Mouse (Mus musculus) midbrain, embryonic 16.5 days (tissue): ENCODE measurements around the gene Vav3. TPM values are rescaled to one million over a fixed set of nuclear protein-coding genes. Genes with fewer than 3 reads are reported as not detected.
A peak's percentile ranks its signal among the peaks of the same experiment; 100 is the strongest.

Experiments
- ATAC-seq: fragments of 200-750 bp; cut with Nextera tagmentation; 2 replicates; pipeline ENCODE4 v1.8.0; 2017; ENCODE audit warnings: moderate TSS enrichment
- H3K27ac ChIP-seq: fragments of 300-500 bp; sonication (generic); 2 replicates; pipeline ENCODE4 v1.5.1; 2014; ENCODE audit warnings: mild to moderate bottlenecking, low read length, mixed read lengths
- H3K27me3 ChIP-seq: fragments of 300-500 bp; sonication (generic); 2 replicates; pipeline ENCODE4 v1.6.1; 2014; ENCODE audit warnings: low read depth, low read length, mixed read lengths; ENCODE audit not compliant: control insufficient read depth, insufficient read depth
- H3K36me3 ChIP-seq: fragments of 300-500 bp; sonication (generic); 2 replicates; pipeline ENCODE4 v1.6.1; 2014; ENCODE audit warnings: mild to moderate bottlenecking, low read length, moderate library complexity, mixed read lengths; ENCODE audit not compliant: control insufficient read depth, insufficient read depth
- H3K4me1 ChIP-seq: fragments of 300-500 bp; sonication (generic); 2 replicates; pipeline ENCODE4 v1.6.1; 2014; ENCODE audit warnings: mild to moderate bottlenecking, low read length, mixed read lengths; ENCODE audit not compliant: control insufficient read depth, insufficient read depth
- H3K4me2 ChIP-seq: fragments of 300-500 bp; sonication (generic); 2 replicates; pipeline ENCODE4 v1.6.1; 2014; ENCODE audit warnings: mild to moderate bottlenecking, low read length, mixed read lengths
- H3K4me3 ChIP-seq: fragments of 300-500 bp; sonication (generic); 2 replicates; pipeline ENCODE4 v1.5.1; 2014; ENCODE audit warnings: low read depth, mild to moderate bottlenecking, low read length, moderate library complexity, mixed read lengths
- H3K9ac ChIP-seq: fragments of 300-500 bp; sonication (generic); 2 replicates; pipeline ENCODE4 v1.6.1; 2014; ENCODE audit warnings: low read depth, low read length, mixed read lengths
- H3K9me3 ChIP-seq: fragments of 300-500 bp; sonication (generic); replicated peaks from 2 replicates; pipeline ENCODE4 v1.6.1; 2014; ENCODE audit warnings: mild to moderate bottlenecking, low read length, mixed read lengths; ENCODE audit not compliant: control insufficient read depth, poor library complexity, severe bottlenecking
- WGBS: fragments of 180-500 bp; shearing (Covaris S2); extraction: QIAGEN DNeasy Blood & Tissue Kit; methylation state at CpG from one replicate; pipeline ENCODE4 v1.1.7; 2014; 5-methylcytosine and 5-hydroxymethylcytosine counted together
- polyA plus RNA-seq: library from polyadenylated mRNA; unstranded; fragments of >200 nt; fragmentation: Nextera tagmentation; extraction: Ambion mirVana; gene quantifications from 2 replicates; pipeline ENCODE4 v1.2.1, GENCODE M21; 2015

Vav3 gene
- polyA plus RNA-seq, 1 experiment from 2014 or later: 18.9 TPM

GRCm38 (mm10) chr3:109525825-109526224 is 185.4 kb downstream of the Vav3 start:
- no peak for ATAC-seq
- Histone ChIP-seq H3K4me1 (no peaks in the 10 kb centered on the region), H3K4me3 (no peak overlapping the region), H3K36me3 (no peaks in the 10 kb centered on the region), H3K27me3 (no peaks in the 10 kb centered on the region), H3K27ac (no peak overlapping the region), H3K9ac (no peak overlapping the region), H3K9me3 (no peaks in the 10 kb centered on the region), H3K4me2 (no peak overlapping the region)
- WGBS: 90% methylated on average over 12 of the region's 12 CpGs

DNA sequence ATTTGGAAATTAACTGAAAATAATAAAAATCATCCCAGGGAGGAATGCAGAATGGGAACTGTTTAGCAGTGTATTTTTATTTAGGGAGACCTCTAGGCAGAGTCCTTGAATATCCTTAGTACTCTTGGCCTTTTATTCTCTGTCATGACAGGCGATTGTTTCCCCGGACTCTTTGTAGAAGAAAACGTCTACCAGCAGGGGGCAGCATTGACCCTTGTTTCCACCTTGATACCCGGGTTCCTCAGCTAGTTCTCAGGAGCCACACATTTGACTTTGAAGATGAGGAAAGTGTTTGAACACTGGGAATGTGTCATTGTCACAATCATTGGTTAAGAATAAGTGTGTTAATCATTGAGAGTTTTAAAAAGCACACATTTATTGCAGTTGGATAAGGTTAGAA is 185.8 kb downstream of the Vav3 start:
- Histone ChIP-seq H3K4me3 (no peak overlapping the region), H3K27ac (no peak overlapping the region), H3K9ac (no peak overlapping the region), H3K4me2 (no peak overlapping the region), H3K27me3 (no peaks in the 10 kb centered on the region), H3K9me3 (no peaks in the 10 kb centered on the region), H3K36me3 (no peaks in the 10 kb centered on the region), H3K4me1 (no peaks in the 10 kb centered on the region)
- 2% methylated on average over 4 of the region's 4 CpGs for WGBS
- no peak for ATAC-seq

DNA sequence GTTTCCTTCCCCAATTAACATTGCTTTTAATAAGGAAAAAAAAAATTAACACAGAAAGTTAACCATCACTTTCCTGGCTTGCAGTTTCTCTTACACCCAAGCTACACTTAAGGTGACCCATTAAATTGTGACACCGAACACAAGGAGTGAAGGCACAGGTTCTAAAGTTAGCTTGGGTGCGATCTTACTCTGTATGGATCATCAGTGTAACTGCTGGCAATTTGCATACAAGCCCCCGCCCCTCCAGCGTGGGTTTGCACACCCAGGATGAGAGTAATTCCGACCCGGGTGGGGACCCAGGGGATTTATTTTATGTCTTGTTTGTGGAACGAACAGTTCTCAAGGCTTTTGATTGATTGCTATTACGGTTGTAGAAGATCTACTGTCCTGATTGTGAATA is 186.2 kb downstream of the Vav3 start:
- WGBS: 71% methylated on average over 8 of the region's 8 CpGs
- ATAC-seq: no peak; the same call in 1 of the 2 replicates
- Histone ChIP-seq H3K36me3 (no peaks in the 10 kb centered on the region), H3K27ac (no peak overlapping the region), H3K4me3 (no peak overlapping the region), H3K27me3 (no peaks in the 10 kb centered on the region), H3K9ac (no peak overlapping the region), H3K4me1 (no peaks in the 10 kb centered on the region), H3K4me2 (no peak overlapping the region), H3K9me3 (no peaks in the 10 kb centered on the region)

- Histone ChIP-seq H3K4me3 (no peak overlapping the region), H3K4me1 (no peaks in the 10 kb centered on the region), H3K9ac (no peak overlapping the region), H3K36me3 (no peaks in the 10 kb centered on the region), H3K4me2 (no peak overlapping the region), H3K27ac (no peak overlapping the region), H3K27me3 (no peaks in the 10 kb centered on the region), H3K9me3 (no peaks in the 10 kb centered on the region)
- WGBS: 42% methylated on average over 4 of the region's 4 CpGs
- peak; percentile 43; the same call in 1 of the 2 replicates for ATAC-seq
These were observed 188.2 kb downstream of the Vav3 start for GRCm38 (mm10) chr3:109528688-109529087.

DNA sequence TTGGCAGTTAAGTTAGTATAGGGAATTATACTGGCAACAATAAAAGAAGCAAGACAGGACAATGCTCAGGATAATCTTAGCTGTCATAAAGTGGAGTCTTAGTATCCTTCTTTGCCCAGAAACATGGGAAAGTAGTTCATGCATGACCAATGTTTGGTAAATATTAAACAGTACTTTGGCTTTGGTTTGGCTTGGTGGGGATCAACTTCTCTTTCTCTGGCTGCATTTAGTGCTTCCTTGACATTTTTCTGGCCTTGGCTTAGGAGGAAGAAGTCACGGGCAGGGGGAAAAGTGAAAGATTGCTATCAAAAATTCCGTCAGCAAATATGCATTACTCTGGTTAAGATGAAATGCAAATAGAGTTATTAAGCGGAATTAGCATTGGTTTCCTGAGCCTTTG is 197.2 kb downstream of the Vav3 start:
- WGBS: 70% methylated on average over 3 of the region's 3 CpGs
- Histone ChIP-seq H3K9ac (no peak overlapping the region), H3K36me3 (no peaks in the 10 kb centered on the region), H3K27me3 (no peaks in the 10 kb centered on the region), H3K4me2 (no peak overlapping the region), H3K4me1 (no peaks in the 10 kb centered on the region), H3K27ac (no peak overlapping the region), H3K4me3 (no peak overlapping the region), H3K9me3 (no peaks in the 10 kb centered on the region)
- ATAC-seq: no peak

DNA sequence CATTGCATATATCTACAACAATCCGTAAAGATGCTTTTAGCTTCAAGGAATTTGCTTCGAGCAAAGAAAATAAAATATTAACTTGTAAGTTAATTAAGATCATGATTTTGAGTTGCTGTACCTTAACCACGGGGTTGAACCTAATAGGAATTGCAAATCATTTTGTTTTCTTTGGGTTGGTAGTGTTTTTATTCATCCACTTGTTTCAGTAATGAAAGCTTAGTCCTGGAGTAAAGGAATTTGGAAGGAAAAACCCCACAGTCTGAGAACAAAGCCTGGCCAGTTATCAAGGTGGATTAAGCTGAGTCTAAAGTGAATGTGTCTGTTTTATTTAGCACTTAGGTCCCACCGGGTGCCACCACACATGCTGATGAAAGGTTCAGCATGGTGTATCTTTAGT is 199.6 kb downstream of the Vav3 start:
- no peaks in the 10 kb centered on the region for H3K27me3 ChIP-seq
- H3K36me3 ChIP-seq: no peaks in the 10 kb centered on the region
- H3K4me1 ChIP-seq: peaks cover 7% of the 10 kb centered on the region; the same call in 1 of the 2 replicates
- no peaks in the 10 kb centered on the region for H3K9me3 ChIP-seq
- no peak overlapping the region for H3K27ac ChIP-seq
- H3K4me3 ChIP-seq: no peak overlapping the region
- WGBS: 46% methylated on average over 4 of the region's 4 CpGs
- H3K9ac ChIP-seq: no peak overlapping the region
- no peak for ATAC-seq
- H3K4me2 ChIP-seq: no peak overlapping the region

DNA sequence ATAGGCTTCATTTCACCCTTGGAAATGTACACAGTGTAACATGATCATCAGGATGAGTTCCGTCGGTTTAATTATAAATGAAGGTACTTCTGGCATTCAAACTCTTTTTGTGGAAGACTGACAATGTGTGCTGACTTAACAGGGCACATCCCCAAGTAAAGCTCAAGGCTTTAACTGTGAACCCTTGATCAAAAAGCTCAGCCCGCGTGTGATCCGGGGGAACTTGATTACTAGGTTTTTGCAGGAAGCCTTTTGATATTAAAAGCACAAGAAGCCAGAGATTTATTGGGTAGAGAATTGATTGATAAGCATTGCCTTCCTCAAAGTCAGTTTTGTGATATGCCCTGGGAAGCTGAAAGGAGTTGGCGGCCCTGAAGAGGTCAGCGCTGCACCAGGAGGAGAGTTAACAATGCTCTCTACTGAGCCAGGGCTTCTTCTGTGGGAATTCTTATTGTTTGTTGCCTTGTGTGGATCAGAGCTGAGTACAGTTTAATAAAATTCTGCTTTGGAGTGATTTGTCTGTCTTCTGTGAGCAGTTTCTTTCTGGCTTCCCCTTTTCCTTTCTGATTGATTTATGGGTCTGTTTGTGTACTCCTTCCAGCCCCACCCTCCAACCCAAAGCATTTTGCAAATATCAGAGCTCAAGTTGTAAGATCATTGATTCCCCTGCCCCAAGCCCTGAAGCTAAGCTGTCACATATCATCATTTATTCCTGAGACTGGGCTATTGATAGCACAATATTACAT is 204.2 kb downstream of the Vav3 start:
- no peaks in the 10 kb centered on the region for H3K27me3 ChIP-seq
- H3K4me2 ChIP-seq: no peak overlapping the region
- peaks cover 7% of the 10 kb centered on the region; the same call in 1 of the 2 replicates for H3K4me1 ChIP-seq
- H3K9ac ChIP-seq: no peak overlapping the region
- WGBS: 43% methylated on average over 7 of the region's 7 CpGs
- ATAC-seq: peak; percentile 74
- no peaks in the 10 kb centered on the region for H3K36me3 ChIP-seq
- H3K4me3 ChIP-seq: no peak overlapping the region
- H3K27ac ChIP-seq: no peak overlapping the region
- H3K9me3 ChIP-seq: no peaks in the 10 kb centered on the region

- ATAC-seq: no peak
- 51% methylated on average over 2 of the region's 2 CpGs for WGBS
- H3K4me1 ChIP-seq: no peaks in the 10 kb centered on the region
These were observed 216.9 kb downstream of the Vav3 start for GRCm38 (mm10) chr3:109557329-109557728.

GRCm38 (mm10) chr3:109561295-109561694 is 220.8 kb downstream of the Vav3 start:
- no peaks in the 10 kb centered on the region for H3K9me3 ChIP-seq
- H3K27me3 ChIP-seq: no peaks in the 10 kb centered on the region
- ATAC-seq: no peak
- no peak overlapping the region for H3K4me3 ChIP-seq
- 35% methylated on average over 4 of the region's 4 CpGs for WGBS
- H3K36me3 ChIP-seq: no peaks in the 10 kb centered on the region
- H3K9ac ChIP-seq: no peak overlapping the region
- no peaks in the 10 kb centered on the region for H3K4me1 ChIP-seq
- H3K27ac ChIP-seq: peak overlapping the region; percentile 26; the same call in 1 of the 2 replicates
- no peak overlapping the region for H3K4me2 ChIP-seq

More at GRCm38 (mm10) chr3:109557329-109557728, 216.9 kb downstream of the Vav3 start:
- no peak overlapping the region for H3K4me2 ChIP-seq
- no peak overlapping the region for H3K9ac ChIP-seq
- H3K4me3 ChIP-seq: no peak overlapping the region
- no peaks in the 10 kb centered on the region for H3K36me3 ChIP-seq
- H3K9me3 ChIP-seq: no peaks in the 10 kb centered on the region
- H3K27me3 ChIP-seq: no peaks in the 10 kb centered on the region
- no peak overlapping the region for H3K27ac ChIP-seq
